Mouse (Mus musculus) thymus, adult 2 months (tissue): ENCODE results near the gene Zbtb7a. TPM values are rescaled to one million over a fixed set of nuclear protein-coding genes. Genes with fewer than 3 reads are reported as not detected.
"Not testable (repeated sequence)": the region's sequence is repeated elsewhere in the genome, so short reads cannot be mapped to it uniquely, and the experiment has no call there.

Source experiments
- DNase-seq: peaks from one replicate; pipeline ENCODE4 v3.0.0; 2021
- H3K27ac ChIP-seq: fragments of 200-500 bp; 2 replicates; pipeline ENCODE4 v1.5.1; 2012; ENCODE audit warnings: low read length, control low read depth; ENCODE audit not compliant: control insufficient read depth, insufficient read depth
- H3K27me3 ChIP-seq: fragments of 200-500 bp; 2 replicates; pipeline ENCODE4 v1.6.1; 2012; ENCODE audit warnings: mild to moderate bottlenecking, low read length, moderate library complexity, mixed read lengths; ENCODE audit not compliant: control insufficient read depth, insufficient read depth
- H3K36me3 ChIP-seq: fragments of 200-500 bp; 2 replicates; pipeline ENCODE4 v1.6.1; 2012; ENCODE audit warnings: mild to moderate bottlenecking, low read length, moderate library complexity; ENCODE audit not compliant: control insufficient read depth, insufficient read depth
- H3K4me1 ChIP-seq: fragments of 200-500 bp; replicated peaks from 2 replicates; pipeline ENCODE4 v1.6.1; 2012; ENCODE audit warnings: low read length; ENCODE audit not compliant: control insufficient read depth, insufficient read depth
- H3K4me3 ChIP-seq: fragments of 200-500 bp; 2 replicates; pipeline ENCODE4 v1.5.1; 2012; ENCODE audit warnings: mild to moderate bottlenecking, low read length, control low read depth, moderate library complexity; ENCODE audit not compliant: control insufficient read depth, insufficient read depth
- CTCF ChIP-seq: fragments of 200-500 bp; IDR thresholded peaks from 2 replicates; pipeline ENCODE4 v1.5.1; 2012; ENCODE audit warnings: mild to moderate bottlenecking, control low read depth, low read length, moderate library complexity, borderline replicate concordance; ENCODE audit not compliant: control insufficient read depth, poor library complexity, insufficient read depth; ENCODE audit errors: extremely low read depth
- POLR2A ChIP-seq: fragments of 200-500 bp; IDR thresholded peaks from 2 replicates; pipeline ENCODE4 v1.6.1; 2012; ENCODE audit warnings: mild to moderate bottlenecking, low read length, control low read depth, moderate library complexity; ENCODE audit not compliant: control insufficient read depth, poor library complexity, insufficient read depth; ENCODE audit errors: extremely low read depth
- WGBS: fragments of 180-500 bp; shearing (Covaris S2); methylation state at CpG from one replicate; pipeline ENCODE4 v1.1.7; 2018; 5-methylcytosine and 5-hydroxymethylcytosine counted together
- polyA plus RNA-seq: library from polyadenylated mRNA; depleted of rRNA; stranded (reverse); fragments of >200 nt; gene quantifications from 2 replicates; pipeline ENCODE4 v1.2.3, GENCODE M21; 2012

Zbtb7a gene
- polyA plus RNA-seq, 1 experiment: 66.0 TPM

GRCm38 (mm10) chr10:81168087-81168431 is 33.0 kb downstream of the Zbtb7a start:
- Histone ChIP-seq H3K4me1 (peaks cover 15% of the 10 kb centered on the region), H3K4me3 (peak overlapping the region; percentile 19), H3K27me3 (no peaks in the 10 kb centered on the region), H3K36me3 (no peaks in the 10 kb centered on the region), H3K27ac (peak overlapping the region; percentile 88)
- WGBS: 2% methylated on average over 5 of the region's 5 CpGs
- TF ChIP-seq CTCF (no peak), POLR2A (no peak)
- DNase-seq: no peak

GRCm38 (mm10) chr10:81168521-81169244 is 33.7 kb downstream of the Zbtb7a start:
- peak; percentile 90 for DNase-seq
- WGBS: under 1% methylated on average over 29 of the region's 29 CpGs
- Histone ChIP-seq H3K4me3 (peak overlapping the region; percentile 39), H3K36me3 (no peaks in the 10 kb centered on the region), H3K27ac (peak overlapping the region; percentile 88), H3K4me1 (peaks cover 21% of the 10 kb centered on the region), H3K27me3 (no peaks in the 10 kb centered on the region)
- no peak for TF ChIP-seq CTCF
- TF ChIP-seq POLR2A: no peak; the same call in 1 of the 2 replicates

- Histone ChIP-seq H3K4me1 (peaks cover 27% of the 10 kb centered on the region), H3K27ac (peak overlapping the region; percentile 85)
- 1% methylated on average over 10 of the region's 14 CpGs for WGBS
- H3K27me3 ChIP-seq, H3K4me3 ChIP-seq, H3K36me3 ChIP-seq: not testable (repeated sequence)
- DNase-seq: peak; percentile 48
These were observed 34.4 kb downstream of the Zbtb7a start for GRCm38 (mm10) chr10:81169411-81169900.

GRCm38 (mm10) chr10:81173132-81173531 is 38.1 kb downstream of the Zbtb7a start:
- Histone ChIP-seq H3K27me3 (no peaks in the 10 kb centered on the region), H3K36me3 (peaks cover 7% of the 10 kb centered on the region), H3K4me1 (peaks cover 36% of the 10 kb centered on the region), H3K27ac (peak overlapping the region; percentile 86), H3K4me3 (no peak overlapping the region)
- peak; percentile 84 for DNase-seq
- WGBS: 5% methylated on average over 21 of the region's 21 CpGs
- peak; percentile 92 for TF ChIP-seq CTCF
- TF ChIP-seq POLR2A: peak; percentile 54; the same call in 1 of the 2 replicates

GRCm38 (mm10) chr10:81174617-81175344 is 39.8 kb downstream of the Zbtb7a start:
- peak overlapping the region; percentile 14; the same call in 1 of the 2 replicates for H3K27ac ChIP-seq
- peaks cover 27% of the 10 kb centered on the region for H3K4me1 ChIP-seq
- 16% methylated on average over 29 of the region's 29 CpGs for WGBS

DNA sequence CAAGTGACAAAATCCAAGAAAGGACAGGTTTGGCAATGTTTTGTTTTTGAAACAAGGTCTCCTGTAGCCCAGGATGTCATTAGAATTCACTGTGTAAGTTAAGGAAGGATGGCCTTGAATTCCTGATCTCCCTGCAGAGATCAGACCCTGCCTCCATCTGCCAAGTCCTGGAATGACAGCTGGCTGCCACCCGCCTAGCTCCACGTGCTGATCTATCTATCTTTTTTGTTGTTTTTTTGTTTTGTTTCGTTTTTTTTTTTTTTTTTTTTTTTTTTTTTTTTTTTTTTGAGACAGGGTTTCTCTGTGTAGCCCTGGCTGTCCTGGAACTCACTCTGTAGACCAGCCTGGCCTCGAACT is 40.3 kb downstream of the Zbtb7a start:
- Histone ChIP-seq H3K36me3 (peaks cover 29% of the 10 kb centered on the region), H3K27ac (peak overlapping the region; percentile 11; the same call in 1 of the 2 replicates), H3K4me1 (peaks cover 27% of the 10 kb centered on the region)
- not testable (repeated sequence) for H3K27me3 ChIP-seq, DNase-seq, H3K4me3 ChIP-seq
- WGBS: 13% methylated on average over 4 of the region's 4 CpGs

More at GRCm38 (mm10) chr10:81174617-81175344, 39.8 kb downstream of the Zbtb7a start:
- peak; percentile 93 for DNase-seq
- peak; percentile 92 for TF ChIP-seq CTCF
- no peak for TF ChIP-seq POLR2A
- peak overlapping the region; percentile 23 for H3K4me3 ChIP-seq
- H3K27me3 ChIP-seq: no peaks in the 10 kb centered on the region
- H3K36me3 ChIP-seq: peaks cover 24% of the 10 kb centered on the region
